Mouse (Mus musculus) urinary bladder, postnatal 25 days (tissue): Measurements from ENCODE around the gene Cyfip1.

ENCODE experiments used
- DNase-seq: peaks from one replicate; pipeline ENCODE4 v3.0.0; 2022; ENCODE audit warnings: low spot score

Cyfip1 gene

DNA sequence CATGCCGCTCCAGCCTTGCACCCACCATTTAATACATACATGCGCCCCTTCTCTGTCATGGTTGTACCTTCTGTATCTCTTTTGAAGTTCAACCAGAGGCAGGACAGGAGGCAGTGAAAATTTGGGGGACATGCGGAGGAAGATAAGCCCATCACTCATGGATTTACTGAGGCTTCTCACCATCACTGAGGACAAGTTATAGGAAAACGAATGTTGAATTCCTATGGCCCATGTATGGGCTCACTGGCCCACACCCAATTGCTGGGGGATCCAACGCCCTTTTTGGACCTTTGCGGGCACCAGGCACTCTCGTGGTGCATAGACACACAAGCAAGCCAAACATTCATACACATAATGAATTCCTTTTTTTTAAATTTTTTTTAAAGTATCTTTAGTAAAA is at the start of gene Cyfip1:
TSS of gene Cyfip1 (plus strand) at position 301 of the 400 bp plus-strand sequence.
- no peak for DNase-seq

DNA sequence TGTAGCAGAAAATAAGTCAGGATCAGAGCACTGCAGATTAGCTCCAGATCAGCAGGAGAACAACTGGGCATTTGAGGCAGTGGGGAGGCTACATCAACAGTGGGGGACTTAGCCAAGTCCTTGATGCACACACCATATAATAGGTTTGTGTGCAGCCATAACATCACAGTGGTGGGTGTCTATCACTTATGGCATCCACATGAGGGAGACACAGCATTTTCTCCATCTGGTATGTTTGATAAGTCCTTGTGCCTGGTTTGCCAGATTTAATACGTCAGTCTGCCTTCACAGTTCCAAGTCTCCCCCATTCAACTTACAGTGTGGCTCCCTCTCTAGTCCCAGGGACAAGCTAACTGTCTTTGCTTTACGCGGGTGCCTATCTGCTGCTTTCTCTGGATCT is 49.3 kb upstream of the Cyfip1 start:
- no peak for DNase-seq

DNA sequence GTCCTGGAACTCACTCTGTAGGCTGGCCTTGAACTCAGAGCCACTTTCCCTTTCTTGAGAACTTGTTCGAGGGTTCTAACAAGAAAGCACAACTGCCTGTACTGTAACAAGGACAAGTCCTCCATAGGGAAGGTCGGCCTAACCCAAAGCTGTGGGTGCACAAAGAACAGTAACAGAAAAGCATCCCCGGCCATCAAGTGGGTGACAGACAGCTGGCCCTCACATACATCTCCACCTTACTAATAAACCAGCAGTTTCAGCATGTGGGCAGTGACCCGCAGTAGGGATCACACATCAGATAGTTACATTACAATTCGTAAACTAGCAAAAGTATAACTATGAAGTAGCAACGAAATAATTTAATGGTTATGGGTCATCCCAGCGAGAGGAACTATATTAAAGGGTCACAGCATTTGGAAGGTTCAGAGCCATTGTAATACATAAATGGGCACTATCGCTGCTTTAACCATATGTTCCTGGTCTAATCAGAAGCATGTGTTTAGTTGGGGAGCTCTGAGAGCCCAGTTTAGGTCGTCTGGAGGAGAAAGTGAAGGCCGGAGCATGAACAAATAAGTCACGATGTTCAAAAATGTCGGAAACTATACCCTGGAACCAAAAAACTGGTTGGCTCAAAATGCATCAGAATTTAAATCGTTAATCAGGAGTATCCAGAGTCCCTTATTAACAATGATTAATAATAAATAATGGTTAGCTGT is 48.2 kb upstream of the Cyfip1 start:
- no peak for DNase-seq

DNA sequence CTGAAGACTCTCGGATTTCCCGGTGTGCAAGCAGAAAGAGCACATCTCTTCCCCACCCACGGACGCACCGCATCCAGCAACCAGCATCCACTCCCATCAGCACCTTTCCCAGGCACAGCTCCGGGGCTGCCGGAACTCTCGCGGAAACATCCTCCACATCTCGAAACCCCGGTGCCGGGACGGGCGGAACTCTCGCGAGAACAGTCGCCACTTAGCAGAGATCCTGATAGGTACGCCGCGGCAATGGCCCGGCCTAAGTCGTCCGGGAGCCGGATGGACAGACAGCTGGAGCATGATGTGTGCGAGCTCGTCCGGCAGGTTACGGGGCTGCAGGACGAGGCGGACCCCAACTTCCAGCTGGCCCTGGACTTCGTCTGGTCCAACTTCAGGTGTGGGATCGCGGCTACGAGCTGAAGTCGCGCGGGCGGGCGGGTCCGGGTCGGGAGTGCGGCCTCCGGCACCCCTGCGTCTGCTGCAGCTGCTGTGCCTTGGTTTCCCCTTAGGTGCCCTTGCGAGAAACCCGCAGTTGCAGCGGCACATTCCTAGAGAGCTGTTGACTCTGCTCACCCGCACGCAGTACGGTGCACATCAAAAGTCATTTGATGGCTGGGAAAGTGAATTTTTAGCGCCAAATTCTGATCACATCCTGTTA is 47.5 kb upstream of the Cyfip1 start, which contains the start of gene Tubgcp5:
TSS of gene Tubgcp5 (plus strand) at position 203 of the 652 bp plus-strand sequence.
- peak; percentile 95 for DNase-seq

DNA sequence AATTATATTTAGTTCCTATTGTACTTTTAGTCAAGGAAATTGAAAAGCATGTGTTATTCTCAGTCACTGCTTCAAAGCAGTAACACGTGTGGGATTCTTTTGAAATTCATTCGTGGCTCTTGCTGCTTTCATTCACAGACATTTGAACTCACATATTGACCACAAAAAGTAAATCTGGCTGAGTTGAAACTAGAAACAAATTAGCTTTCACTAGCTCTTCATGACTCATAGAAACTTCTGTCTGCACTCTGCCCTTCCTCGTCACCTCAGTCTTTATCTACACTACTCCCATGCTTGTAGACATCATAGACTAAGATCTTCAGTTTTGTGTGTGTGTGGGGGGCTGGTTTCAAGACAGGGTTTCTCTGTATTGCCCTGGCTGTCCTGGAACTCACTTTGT is 41.6 kb upstream of the Cyfip1 start:
- no peak for DNase-seq

DNA sequence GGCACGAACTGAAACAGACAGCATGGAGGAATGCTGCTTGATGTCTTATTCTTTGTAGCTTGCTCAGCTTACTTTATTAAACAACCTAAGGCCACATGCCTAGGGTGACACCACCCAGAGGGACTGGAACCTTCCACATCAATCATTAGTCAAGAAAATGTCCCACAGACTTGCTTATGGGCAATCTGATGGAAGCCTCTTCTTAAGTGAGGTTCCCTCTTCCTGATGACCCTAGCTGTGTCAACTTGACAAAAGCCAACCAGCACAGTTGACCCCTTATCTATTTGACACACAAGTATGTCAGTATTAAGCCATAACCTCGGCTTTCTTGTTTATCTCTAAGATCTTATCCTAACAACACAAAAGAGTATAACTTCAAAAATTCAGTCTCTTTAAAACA is 31.6 kb upstream of the Cyfip1 start:
- DNase-seq: no peak

DNA sequence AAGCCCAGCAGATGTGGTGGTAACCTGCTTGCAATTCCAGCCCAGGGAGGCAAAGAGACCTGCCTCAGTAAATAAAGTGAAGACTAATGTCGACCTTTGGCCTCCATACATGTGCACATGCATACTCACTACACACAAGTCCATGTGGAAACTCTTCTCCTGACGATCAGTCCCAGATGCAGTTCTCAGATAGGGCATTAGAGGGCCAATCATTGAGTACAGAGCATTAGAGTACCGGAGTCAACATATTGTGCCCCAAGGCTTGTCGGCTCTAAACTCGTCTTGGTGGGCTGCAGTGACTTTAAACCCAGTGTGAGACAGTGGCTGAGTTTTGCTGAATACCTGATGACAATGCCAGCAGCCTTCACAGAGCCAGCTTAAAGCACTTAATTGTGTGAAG is 17.1 kb upstream of the Cyfip1 start:
- DNase-seq: no peak

DNA sequence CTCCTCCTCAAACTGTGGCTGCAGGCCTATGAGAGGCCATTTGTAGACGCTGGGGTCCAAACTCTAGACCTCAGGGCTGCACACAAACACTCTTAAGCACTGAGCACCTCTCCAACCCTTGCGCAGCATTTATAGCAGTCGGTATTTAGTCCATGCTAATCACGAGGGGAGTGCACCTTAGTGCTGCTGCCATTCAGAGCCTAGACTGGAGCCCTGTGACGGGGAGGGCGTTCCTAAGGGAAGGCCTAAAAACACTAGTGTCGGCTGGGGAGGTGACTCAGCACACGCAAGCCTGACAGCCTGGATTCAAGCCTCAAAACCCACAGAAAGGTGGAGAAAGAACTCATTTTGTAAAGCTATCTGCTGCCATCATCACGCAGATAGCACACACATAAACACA is 14.0 kb upstream of the Cyfip1 start:
- DNase-seq: no peak

DNA sequence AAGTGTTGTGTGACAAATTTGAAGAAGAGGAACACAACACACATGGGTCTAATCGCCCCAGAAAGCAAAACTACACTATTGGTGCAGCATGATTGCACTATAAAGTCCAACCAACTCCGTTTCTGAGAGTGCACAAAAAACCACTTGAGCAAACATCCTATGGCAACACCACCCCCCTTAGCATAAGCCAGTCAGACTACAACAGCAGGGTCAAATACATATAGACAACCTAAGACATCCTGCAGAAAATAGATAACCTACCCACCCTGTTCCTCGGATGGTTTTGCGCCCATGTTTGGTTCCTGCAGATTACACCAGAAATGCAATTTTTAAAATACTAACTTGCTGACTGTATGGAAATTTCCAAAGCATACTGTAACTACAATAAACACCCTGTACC is 4.7 kb upstream of the Cyfip1 start:
- DNase-seq: no peak

DNA sequence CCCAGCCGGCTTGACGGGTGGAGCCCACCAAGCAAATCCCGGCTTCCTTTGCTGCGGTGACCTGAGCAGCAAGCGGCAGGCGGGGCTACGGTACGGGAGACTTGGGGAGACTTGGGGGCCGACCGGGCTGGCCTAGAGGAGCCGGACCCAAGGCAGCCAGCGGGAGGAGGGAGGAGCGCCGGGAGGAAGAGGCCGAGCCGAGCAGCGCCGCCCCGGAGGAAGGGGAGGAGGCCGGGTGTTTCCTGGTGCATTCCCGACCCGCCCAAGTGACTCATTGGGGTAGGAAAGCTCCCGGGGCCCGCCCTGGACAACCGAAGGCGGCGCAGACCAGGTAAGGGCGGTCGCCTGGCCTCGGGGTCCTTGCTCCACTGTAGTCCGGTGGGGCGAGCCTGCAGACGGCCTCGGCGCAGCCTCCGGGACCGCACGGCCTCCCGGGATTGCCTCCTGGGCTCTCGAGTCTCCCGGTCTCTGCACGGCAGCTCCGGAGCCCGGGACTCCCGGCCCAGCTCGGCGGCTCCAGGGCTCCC is 495 bp downstream of the Cyfip1 start:
- DNase-seq: peak; percentile 85

DNA sequence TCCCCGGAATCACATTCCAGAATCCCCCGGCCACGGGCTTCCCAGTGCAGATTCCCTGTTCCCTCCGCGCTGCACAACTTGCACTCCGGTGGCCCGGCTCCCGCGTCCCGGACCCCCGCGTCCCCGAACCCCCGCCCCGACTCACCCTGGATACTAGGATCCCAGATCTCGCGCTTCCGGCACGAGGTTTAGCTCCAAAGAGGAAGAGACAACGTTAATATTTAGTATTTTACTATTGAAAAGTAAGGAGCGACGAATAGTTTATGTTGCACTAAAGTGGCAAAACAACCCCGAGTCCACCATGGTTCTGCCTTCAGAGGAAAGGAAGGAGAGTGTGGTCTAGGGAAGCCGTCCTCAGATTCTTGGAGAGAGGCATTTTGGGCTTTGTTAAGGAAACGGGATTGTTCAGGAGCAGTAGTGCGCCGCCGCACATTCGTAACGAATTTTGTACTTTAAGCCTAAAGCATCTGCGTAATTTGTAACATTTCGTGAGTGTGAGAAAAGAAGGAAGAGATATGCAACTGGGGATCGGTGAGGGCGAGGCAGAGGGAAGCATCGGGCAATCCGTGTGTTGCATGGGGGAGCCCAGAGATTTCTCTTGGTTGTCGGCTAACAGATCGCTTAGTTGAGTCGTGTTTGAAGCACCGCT is 1.1 kb downstream of the Cyfip1 start:
- peak; percentile 12 for DNase-seq

DNA sequence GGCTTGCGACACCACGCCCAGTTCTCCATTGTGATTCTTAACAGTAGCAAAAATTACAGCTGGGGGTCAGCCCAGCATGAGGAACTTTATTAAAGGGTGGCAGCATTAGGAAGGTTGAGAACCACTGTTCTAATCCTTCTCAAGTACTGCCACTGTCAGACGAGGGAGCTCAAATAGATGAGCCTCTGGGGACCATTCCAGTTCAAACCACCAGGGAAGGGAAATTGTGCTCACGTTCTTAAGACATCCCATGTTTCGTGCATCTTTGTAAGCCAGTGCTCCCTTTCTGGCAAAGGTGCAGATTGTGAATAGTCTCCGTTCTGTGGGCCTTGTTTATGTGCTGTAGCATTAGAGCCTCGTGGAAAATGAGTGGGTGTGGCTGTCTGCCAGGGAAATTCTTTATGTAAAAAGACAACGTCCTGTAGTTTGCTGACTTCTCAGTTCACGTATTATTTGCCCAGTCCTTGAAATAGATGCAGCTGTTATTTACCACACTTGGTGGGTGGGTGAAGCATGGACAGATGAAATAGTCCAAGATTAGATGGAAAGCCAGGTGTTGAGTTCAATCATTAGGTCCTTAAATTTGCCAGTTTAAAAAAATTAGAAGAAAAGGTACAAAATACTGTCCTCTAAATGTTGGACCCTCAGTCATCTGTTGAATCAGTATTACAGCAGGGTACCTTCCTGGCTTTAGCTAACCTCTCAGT is 5.2 kb downstream of the Cyfip1 start:
- DNase-seq: no peak

DNA sequence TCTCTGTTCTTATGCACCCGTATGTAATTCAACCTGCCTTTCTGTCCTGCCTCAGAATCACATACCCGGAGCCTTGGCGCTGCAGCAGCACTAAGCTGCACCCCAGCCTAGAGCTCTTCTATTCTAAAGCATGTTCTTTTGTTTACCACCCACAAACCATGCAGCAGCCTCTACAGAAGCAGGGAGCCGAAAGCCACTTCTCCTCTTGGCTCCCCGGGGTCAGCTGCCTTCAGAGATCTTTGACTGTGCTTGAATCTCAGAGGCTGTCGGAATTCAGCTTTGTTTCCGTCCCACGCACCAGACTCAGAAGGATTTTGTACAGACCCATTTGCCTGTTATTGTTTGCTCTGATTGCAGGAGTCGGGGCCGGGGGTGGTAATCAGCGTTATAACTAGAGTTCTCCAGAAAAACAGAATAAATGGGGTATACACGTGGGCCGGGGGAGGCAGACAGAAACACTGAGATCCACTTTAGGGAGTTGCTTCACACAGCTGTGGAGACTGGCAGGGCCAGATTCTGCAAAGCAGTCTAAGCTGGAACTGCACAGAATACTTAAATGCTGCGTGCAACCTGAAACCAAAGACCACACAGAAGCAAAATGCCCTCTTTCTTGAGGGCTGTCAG is 8.5 kb downstream of the Cyfip1 start:
- no peak for DNase-seq

DNA sequence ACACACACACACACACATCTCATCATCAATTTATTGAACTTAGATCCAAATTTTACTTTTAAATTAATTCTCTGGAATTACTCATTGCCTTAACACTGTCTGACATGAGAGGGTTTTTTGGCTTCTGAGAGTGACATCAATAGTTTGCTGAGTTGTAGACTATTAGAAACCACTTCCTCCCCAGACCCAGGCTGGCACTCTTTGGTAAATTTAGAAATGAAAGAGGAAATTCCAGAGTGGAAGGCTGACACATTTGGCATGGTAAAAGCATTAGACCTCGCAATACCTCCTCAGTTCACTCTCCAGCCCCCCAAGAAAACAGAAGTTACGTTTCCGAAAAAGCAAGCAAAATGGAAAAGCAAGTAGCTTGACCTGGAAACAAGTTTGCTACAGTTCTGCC is 11.2 kb downstream of the Cyfip1 start:
- DNase-seq: no peak

DNA sequence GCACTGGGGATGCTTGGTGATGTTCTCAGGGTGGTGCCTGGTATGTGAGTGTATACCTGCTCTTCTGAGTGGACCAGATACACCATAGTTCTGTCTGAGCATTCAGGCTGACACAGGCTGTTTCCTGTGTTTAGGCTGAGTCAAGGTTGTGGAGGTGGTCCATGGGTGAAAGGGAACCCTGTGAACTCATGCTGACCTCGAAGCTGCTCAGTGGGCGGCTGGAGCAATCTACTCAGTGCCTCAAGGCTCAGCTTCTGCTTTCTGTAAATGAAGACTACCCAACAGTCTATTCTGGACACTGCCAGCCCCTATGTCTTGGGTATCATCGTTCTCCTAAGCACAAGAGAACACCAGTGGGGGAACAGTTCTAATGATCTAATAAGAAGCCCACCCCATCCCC is 14.1 kb downstream of the Cyfip1 start:
- no peak for DNase-seq

DNA sequence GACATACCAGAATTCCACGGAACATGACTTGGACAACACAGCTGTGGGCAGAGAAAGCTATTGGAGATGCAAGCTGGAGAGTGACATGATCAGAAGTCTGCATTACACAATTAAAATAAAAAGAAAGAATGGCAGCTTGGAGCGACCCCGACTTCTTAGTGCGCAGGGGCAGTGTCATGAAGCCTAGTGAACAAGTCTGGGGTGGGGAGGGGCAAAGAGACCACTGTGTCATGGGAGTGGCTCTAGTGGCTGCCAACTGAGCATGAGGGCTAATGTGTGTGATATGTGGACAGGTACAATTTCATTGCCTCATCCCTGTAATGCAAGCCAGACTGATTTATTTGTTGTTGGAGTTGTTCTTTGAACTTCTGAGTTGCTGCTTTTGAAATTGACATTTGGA is 15.2 kb downstream of the Cyfip1 start:
- DNase-seq: no peak

DNA sequence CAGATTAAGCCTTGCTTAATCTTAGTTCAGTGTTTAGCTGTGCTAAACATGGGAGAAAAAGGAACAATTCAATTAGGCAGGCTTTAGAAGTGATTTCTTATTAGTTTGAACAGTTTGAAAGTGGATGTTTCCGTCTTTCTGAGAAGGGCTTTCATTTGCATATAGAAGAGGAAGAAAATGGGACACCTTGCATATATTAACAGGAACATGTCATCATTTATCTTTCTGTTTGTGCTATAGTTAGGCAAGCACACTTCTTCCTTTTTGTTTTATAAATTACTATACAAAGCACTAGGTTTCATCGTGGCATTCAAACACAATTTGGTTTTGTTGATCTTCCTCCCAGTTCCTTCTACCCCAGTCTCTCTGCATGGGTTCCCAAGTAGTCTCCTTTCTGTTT is 16.2 kb downstream of the Cyfip1 start:
- DNase-seq: no peak

DNA sequence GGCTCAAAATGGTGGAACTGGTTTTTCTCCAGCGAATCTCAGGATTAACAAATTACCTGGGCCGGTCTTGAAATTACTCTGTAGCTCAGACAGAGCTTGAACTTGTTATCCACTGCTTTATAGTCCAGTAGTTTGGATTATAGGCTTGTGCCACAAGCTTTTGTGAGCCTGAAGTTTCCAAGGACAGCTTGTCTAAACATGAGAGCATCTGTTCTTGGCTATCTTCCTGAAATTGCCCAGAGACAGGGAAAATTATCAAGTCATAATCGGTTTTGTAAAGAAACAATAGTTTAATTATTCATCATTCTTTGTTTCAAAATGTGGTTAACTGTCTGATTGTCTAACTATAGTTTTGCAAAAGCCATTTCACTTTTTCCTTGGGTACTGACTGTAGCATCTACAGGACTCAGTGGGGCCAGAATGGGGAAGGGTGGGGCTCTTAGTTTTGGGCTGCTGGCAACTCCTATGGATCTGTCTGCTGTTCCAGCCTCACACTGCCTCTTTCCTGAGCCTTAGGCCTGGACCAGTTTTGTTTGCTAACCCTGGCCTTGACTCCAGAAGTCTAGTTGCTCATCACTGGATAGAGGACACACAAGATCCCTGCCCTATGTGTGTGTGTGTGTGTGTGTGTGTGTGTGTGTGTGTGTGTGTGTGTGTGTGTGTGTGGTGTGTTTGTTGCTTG is 17.4 kb downstream of the Cyfip1 start:
- DNase-seq: no peak

DNA sequence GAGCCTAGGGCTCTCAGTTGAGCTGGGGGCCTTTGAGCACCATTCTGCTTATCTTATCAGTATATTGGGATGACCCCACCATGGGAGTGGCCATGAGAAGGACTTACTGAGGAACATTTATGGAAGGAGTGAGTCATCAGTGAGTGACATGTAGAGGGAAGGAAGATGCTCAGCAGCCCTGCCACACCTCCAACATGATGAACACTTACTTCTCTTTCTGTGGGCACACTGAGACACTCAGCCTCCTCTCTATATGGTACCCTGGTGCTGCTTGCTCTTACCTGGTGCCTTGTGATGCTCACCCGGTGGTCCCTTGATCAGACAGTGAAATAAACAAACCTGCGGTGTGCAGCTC is 17.9 kb downstream of the Cyfip1 start:
- no peak for DNase-seq

DNA sequence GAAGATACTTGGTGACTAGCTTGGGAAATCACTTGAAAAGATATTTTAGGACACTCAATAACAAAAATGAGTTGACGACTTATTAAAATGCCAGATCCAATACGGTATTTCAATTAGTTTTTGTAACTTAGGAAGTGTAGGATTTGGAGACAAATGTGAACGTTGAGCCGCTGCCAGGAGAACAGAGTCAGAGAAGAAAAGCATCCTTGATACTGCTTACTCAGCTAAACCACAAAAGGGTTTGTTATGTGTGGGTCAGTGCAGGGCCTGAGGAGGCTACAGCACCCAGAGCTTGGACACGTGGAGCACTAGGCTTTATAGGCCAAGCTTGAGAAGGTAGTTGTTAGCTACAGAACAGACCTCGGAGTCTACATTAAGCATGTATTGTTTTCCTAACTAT is 18.4 kb downstream of the Cyfip1 start:
- DNase-seq: no peak

DNA sequence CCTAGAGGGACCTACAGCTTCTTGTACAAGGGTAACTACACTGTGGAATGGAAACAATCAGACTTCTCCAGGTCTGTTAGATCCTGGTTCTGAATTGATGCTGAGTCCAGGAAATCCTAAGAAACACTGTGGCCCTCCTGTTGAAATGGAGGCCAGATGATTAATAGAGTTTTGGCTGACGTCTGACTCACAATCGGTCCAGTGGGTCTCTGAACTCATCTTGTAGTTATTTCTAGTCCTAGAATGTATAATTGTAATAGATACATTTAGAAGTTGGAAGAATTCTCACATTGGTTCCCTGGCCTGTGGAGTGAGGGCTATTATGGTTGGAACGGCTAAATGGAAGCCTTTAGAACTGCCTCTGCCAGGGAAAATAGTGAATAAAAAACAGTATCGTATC is 19.6 kb downstream of the Cyfip1 start:
- DNase-seq: no peak

DNA sequence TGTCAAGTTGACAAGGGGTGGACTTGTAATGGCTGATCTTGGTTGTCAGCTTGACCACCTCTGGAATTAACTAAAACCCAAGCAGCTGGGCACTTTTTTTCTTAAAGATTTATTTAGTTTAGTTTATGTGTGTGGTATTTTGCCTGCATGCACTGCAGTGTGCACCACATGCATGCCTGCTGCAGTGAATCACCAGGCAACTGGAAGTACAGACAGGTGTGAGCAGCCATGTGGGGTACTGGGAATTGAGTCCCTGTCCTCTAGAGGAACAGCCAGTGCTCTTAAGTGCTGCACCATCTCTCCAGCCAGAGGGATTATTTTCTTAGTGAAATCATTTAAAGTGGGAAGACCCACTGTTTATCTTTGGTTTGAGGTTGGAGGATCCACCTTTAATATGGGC is 23.5 kb downstream of the Cyfip1 start:
- no peak for DNase-seq
